ENCODE assay signal across 16 mouse cellular contexts in genomic region chr10:77022301-77023130, GRCm38 (mm10). TPM values are rescaled to one million over a fixed set of nuclear protein-coding genes. Genes with fewer than 3 reads are reported as not detected.
DNase-seq lines count a peak whose midpoint lies in the region; ATAC-seq and TF ChIP-seq lines count a peak whose summit lies in the region.
"Had no signal": no experiment of that assay in that cellular context is flagged by ENCODE, and none has a peak within 500 bp of the region (broad histone marks: within the 10 kb centered on the region; RNA-seq: fewer than 3 reads in every experiment).

No protein-coding gene starts in this region.

- H3K27ac ChIP-seq in intestine, embryonic 16.5 days (ENCODE audit: low read length) = peak overlapping the region; percentile 86
- no peak overlapping the region for H3K27ac ChIP-seq in left cerebral cortex, adult 2 months
- H3K27ac ChIP-seq: hindbrain, embryonic 15.5 days; liver, embryonic 14.5 days; neural tube, embryonic 13.5 days had no signal

- peak; percentile 70 for DNase-seq in adrenal gland, postnatal 14 days
- no peak for DNase-seq in adrenal gland, postnatal 4 days (ENCODE audit: low spot score in 2 of 2)
- DNase-seq in kidney, postnatal 36 days = peak; percentile 83 to 92
- no peak for DNase-seq in left cerebral cortex, adult 2 months (ENCODE audit: extremely low spot score in 1 of 2, low spot score in 2 of 2)
- no peak for DNase-seq in gastrocnemius, adult 8-10 months (ENCODE audit: low spot score in 2 of 2)
- DNase-seq in testis, postnatal 10 days (ENCODE audit: low spot score) = no peak
- DNase-seq: cerebellum, adult 18-20 months; gastrocnemius, postnatal 36 days; layer of hippocampus, postnatal 36 days had no signal

- no peak overlapping the region for H3K4me2 ChIP-seq in intestine, embryonic 16.5 days (ENCODE audit: low read depth, low read length)

- H3K9ac ChIP-seq in intestine, embryonic 16.5 days (ENCODE audit: low read depth, low read length) = 0 out of 2 replicates have a peak overlapping the region, but pooled peaks have one; percentile 4
- H3K9ac ChIP-seq: hindbrain, embryonic 15.5 days; liver, embryonic 14.5 days; neural tube, embryonic 13.5 days had no signal

- WGBS in intestine, embryonic 16.5 days = 62% methylated on average over 13 of the region's 13 CpGs

- TF ChIP-seq CTCF in left cerebral cortex, adult 2 months (IDR thresholded peaks at IDR 0.05) = no peak

- no peaks in the 10 kb centered on the region; the same call in 1 of the 2 replicates for H3K4me1 ChIP-seq in intestine, embryonic 16.5 days (ENCODE audit: control insufficient read depth, insufficient read depth, low read length)
- H3K4me1 ChIP-seq: hindbrain, embryonic 15.5 days; neural tube, embryonic 13.5 days had no signal

- H3K4me3 ChIP-seq in intestine, embryonic 16.5 days (ENCODE audit: low read length) = no peak overlapping the region
- H3K4me3 ChIP-seq in left cerebral cortex, adult 2 months = no peak overlapping the region; the same call in 1 of the 2 replicates
- H3K4me3 ChIP-seq: erythroblast, embryonic 14.5 days; hindbrain, embryonic 15.5 days had no signal

- no peaks in the 10 kb centered on the region for H3K27me3 ChIP-seq in intestine, embryonic 16.5 days (replicated peaks; ENCODE audit: control insufficient read depth, insufficient read depth, low read length)
- H3K27me3 ChIP-seq: hindbrain, embryonic 15.5 days; neural tube, embryonic 13.5 days had no signal

- intact Hi-C loops in left cerebral cortex, adult 2 months (cut with DNase I) = no loop called here

- H3K36me3 ChIP-seq in intestine, embryonic 16.5 days (ENCODE audit: control insufficient read depth, insufficient read depth, low read length) = no peaks in the 10 kb centered on the region
- H3K36me3 ChIP-seq: hindbrain, embryonic 15.5 days; limb, embryonic 10.5 days; neural tube, embryonic 13.5 days had no signal

- no peaks in the 10 kb centered on the region for H3K9me3 ChIP-seq in intestine, embryonic 16.5 days (ENCODE audit: control insufficient read depth, low read length)
- H3K9me3 ChIP-seq: hindbrain, embryonic 15.5 days; limb, embryonic 10.5 days; neural tube, embryonic 13.5 days had no signal

- peak; percentile 17 for ATAC-seq in activated CD4-positive, CD25-positive, alpha-beta regulatory T cell, adult 4 months
- peak; percentile 82 for ATAC-seq in intestine, embryonic 16.5 days

RNA-seq across cellular contexts. Expression of gene Slc19a1, which starts 9.5 kb away (rescaled TPM):
- total RNA-seq in adrenal gland, postnatal 14 days (2021) = 21.3 and 24.2 TPM in 2 replicates
- 10 to 100 TPM; 25.7 to 29.2 TPM for total RNA-seq in adrenal gland, postnatal 4 days (2021)
- polyA plus RNA-seq in activated CD4-positive, CD25-positive, alpha-beta regulatory T cell, adult 4 months (2017; shearing (Covaris generic)) = 10 to 100 TPM; 24.7 to 38.1 TPM
- 65.3 and 73.7 TPM in 2 replicates for polyA plus RNA-seq in intestine, embryonic 16.5 days (2015; fragmentation: Nextera tagmentation; extraction: Ambion mirVana)
- 10 to 100 TPM; 23.9 to 27.0 TPM for total RNA-seq in left cerebral cortex, adult 2 months (2021)
- 1 to 10 TPM; 4.6 to 5.5 (median 4.9) TPM for total RNA-seq in gastrocnemius, adult 8-10 months (2022)

Comparison
In these comparisons a context has a peak if more than half of its experiments do, and no peak if none do; other contexts are left out.
1. DNase-seq: peak in adrenal gland, postnatal 14 days (single experiment) and kidney, postnatal 36 days (2 of 2); none in adrenal gland, postnatal 4 days (0 of 2), left cerebral cortex, adult 2 months (0 of 2), gastrocnemius, adult 8-10 months (0 of 2) and testis, postnatal 10 days (single experiment).